Mouse (Mus musculus): ENCODE results near the gene Spon1.
A peak's percentile ranks its signal among the peaks of the same experiment; 100 is the strongest.

The Spon1 gene

DNA sequence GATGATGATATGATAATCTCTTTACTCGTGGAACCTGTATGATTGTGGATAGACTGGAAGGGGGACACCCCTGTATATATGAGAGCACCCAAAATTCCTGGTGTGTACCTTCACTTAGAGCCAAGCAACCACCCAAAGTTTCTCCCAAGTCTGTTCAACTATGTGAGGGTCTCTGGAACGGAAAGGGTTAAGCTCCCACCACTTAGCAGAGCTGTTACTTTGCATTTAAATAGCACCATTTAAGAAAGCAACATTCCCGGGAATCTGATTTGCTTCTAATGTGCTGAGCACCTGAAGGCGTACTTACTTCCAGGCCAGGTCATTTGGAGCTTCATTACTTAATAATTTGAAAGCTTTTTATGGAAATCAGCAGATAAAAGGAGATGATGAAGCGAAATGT is 238.4 kb downstream of the Spon1 start:
- no peak for DNase-seq (ENCODE audit: low read depth, low spot score)

- DNase-seq (ENCODE audit: low read depth, low spot score): no peak
Observed at GRCm38 (mm10) chr7:114005499-114005898, 239.7 kb downstream of the Spon1 start.

- DNase-seq (ENCODE audit: low read depth, low spot score): no peak
Observed at GRCm38 (mm10) chr7:114006456-114006855, 240.7 kb downstream of the Spon1 start.

- no peak for DNase-seq (ENCODE audit: low read depth, low spot score)
Observed at GRCm38 (mm10) chr7:114007565-114007964, 241.8 kb downstream of the Spon1 start.

GRCm38 (mm10) chr7:114011726-114012443 is 246.1 kb downstream of the Spon1 start:
- no peak for DNase-seq (ENCODE audit: low read depth, low spot score)

DNA sequence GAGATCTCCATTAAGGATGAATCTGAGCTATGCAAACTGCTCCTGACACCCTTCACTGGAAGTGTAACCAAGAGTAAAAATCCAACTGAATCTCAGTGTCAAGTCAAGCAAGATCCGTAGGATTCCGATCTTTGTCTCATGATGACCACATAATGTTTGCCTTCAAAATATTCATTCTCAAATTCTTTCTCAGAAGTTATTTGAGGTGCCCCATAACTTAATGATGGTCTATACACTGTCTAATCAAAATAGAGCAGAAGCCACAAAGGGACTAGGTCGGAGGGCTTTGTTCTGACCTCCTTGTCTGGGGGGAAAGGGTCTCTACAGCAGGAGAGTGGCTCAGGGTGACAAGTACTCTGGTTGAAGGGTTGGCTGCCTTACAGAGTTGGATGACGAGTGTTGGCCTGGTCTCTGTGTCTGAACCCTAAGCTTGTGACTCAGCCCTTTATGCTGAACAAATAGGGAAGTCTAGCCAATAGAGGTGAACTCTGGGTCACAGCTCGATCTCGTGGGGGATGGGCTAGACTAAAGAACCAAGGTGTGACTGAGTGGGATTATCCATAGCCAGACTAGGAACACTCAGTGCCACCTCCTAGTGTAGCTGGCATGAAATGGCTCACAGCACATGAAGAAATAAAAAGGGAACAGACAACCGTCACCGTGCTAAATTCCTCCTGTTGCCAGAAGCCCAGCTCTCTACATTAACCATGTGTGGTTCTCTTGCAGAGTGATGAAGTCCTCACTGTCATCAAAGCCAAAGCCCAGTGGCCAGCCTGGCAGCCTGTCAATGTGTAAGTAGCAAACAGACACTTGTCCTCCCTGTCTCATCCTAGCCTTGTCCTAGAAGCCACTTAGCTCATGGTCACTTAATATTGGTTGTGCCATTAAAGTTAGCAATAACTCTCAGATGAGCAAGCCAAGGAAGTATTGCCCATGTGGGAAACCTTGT is 250.5 kb downstream of the Spon1 start:
- DNase-seq (ENCODE audit: low read depth, low spot score): no peak

GRCm38 (mm10) chr7:114018861-114019260 is 253.1 kb downstream of the Spon1 start:
- no peak for DNase-seq (ENCODE audit: low read depth, low spot score)

GRCm38 (mm10) chr7:114020057-114020703 is 254.4 kb downstream of the Spon1 start:
- no peak for DNase-seq (ENCODE audit: low read depth, low spot score)

DNA sequence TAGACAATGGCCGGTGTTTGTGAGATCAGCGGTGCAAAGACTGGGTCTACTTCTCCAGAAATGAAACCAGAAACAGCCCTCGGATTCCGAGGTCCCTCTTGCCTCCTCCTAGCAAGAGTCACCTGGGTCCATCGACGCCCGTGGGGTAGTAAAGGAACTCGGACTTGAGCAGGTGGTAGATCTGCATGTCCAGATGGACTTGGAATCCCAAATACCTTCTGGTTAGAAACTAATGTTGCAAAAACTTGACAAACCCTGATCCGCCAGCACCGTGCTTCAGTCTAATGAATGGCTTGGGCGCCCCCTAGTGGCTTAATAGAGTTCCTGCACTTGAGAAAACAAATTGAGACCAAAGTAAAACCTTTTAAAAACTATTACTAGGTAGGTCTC is 254.9 kb downstream of the Spon1 start:
- peak; percentile 65 for DNase-seq (ENCODE audit: low read depth, low spot score)

DNA sequence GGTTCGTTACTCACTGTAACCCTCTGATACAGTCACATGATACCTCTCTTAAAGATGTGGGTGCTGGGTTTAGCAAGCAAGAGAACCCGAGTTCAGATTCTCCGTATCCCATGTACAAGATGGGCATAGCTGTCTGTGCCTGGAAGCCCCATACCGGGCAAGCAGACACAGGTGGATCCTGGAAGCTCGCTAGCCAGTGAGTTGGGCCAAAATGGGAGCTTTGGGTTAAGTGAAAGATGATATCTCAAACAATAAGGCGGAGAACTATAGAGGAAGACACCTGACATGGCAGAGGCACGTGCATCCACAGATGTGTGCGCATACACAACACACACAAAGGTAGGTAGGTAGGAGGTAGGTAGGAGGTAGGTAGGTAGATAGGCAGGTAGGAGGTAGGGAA is 261.1 kb downstream of the Spon1 start:
- DNase-seq (ENCODE audit: low read depth, low spot score): no peak

DNA sequence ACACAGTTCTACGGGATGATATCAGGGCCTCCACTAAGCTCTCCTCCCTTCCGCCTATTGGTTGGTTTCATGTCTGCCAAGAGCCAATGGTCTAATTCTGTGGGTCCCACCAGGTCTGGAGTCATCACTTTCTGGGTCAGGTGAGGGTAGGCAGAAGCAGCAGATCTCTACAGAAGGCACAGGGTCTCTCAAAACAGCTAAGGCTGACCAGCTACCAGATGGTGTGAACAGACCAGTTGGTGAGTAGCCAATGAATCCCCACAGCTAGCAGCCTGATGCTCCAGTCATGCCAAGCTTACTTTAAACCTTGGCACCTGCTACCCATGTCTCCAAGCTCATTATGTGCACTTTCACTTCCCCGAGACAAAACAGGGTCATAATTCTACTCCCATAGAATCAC is 261.6 kb downstream of the Spon1 start:
- no peak for DNase-seq (ENCODE audit: low read depth, low spot score)

GRCm38 (mm10) chr7:114028828-114029227 is 263.0 kb downstream of the Spon1 start:
- no peak for DNase-seq (ENCODE audit: low read depth, low spot score)

DNA sequence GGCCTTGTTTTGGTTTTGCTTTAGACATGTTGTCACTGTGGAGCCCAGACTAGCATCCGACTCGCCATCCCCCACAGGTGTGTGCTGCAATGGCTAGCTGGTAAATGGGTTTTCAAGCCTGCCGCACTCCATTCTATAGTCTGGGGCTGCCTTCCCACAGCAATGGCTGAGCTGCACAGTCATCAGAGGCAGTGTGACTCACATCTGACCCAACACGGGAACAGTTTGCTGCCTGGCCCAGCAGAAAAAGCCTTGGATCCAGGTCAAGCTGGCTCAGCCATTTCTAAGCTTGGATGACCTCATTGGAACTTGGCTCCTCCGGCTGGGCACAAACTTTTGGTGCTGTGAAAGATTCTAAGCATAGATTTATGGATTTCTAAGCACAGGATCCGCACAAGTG is 263.8 kb downstream of the Spon1 start:
- DNase-seq (ENCODE audit: low read depth, low spot score): no peak

- DNase-seq (ENCODE audit: low read depth, low spot score): no peak
Observed at GRCm38 (mm10) chr7:114037237-114037636, 271.4 kb downstream of the Spon1 start.

DNA sequence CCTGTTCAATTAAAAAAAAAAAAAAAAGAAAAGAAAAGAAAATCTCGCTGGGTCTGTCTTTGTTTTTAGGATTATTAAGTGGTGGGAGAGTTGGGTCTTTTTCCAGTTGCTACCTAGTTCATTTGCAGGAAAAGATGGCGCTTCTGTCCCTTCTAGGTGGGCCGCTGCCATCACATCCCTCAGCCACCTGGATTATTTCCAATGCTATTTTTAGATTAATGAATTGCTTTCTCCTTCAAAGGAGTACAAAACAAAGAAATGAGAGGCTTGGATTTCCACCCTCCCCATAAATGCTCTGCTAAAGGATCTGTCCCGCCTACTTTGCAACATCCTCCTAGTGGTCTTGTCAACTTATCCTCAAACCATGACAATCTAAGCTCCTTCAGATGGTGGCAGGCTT is 275.6 kb downstream of the Spon1 start:
- DNase-seq (ENCODE audit: low read depth, low spot score): no peak

- no peak for DNase-seq (ENCODE audit: low read depth, low spot score)
Observed at GRCm38 (mm10) chr7:114042973-114043928, 277.5 kb downstream of the Spon1 start.

GRCm38 (mm10) chr7:114043929-114044549 is 278.2 kb downstream of the Spon1 start:
- DNase-seq (ENCODE audit: low read depth, low spot score): no peak

DNA sequence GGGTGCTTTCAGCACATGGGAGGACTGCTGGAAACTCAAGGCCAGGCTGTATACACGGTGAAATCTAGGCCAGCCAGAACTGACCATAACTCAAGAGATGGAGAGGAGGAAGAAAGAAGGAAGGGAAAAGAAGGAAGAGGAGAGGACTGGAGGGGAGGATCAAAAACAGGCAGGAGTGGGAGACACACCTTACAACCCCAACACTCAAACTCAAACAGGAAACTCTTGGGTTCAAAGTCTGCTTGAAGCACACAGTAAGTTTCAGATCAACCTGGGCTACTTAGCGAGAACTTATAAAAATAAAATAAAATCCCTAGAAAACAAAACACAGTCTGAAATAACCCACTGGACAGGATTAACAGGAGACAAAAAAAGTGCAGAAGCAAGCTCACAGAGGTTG is 280.0 kb downstream of the Spon1 start:
- no peak for DNase-seq (ENCODE audit: low read depth, low spot score)

GRCm38 (mm10) chr7:114053720-114054119 is 287.9 kb downstream of the Spon1 start:
- DNase-seq (ENCODE audit: low read depth, low spot score): no peak

DNA sequence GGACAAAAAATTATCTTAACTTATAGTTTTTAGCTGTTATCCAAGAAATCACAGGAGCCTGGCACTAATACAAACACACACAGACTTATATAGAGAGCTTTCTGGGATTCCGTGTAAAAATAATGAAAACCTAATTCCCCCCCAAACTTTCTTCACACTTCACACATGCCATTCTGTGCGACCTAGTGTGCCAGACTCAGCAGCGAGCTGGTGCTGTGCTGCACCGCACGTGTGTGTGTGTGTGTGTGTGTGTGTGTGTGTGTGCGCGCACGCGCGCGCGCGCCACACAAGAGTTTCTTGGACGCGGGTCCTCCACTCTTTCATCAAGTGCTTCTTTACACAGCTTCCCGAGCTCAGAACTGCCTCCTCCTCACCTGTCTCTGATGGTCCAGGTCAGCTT is 292.4 kb downstream of the Spon1 start:
- DNase-seq (ENCODE audit: low read depth, low spot score): no peak

All from CD4-positive helper T cell, adult 2 months (primary cell).